Mouse (Mus musculus) small intestine, adult 2 months (tissue): ENCODE data around the gene Mrtfa.

Source experiments
- CTCF ChIP-seq: fragments of 200-500 bp; IDR thresholded peaks from 2 replicates; pipeline ENCODE4 v1.5.1; 2012; ENCODE audit warnings: low read depth, mild to moderate bottlenecking, control low read depth, inconsistent platforms, low read length, moderate library complexity, mixed read lengths; ENCODE audit not compliant: insufficient replicate concordance, insufficient read length; ENCODE audit errors: extremely low read depth
- POLR2A ChIP-seq: fragments of 200-500 bp; IDR thresholded peaks from 2 replicates; pipeline ENCODE4 v1.6.1; 2012; ENCODE audit warnings: low read depth, mild to moderate bottlenecking, control low read depth, inconsistent platforms, low read length, moderate library complexity

DNA sequence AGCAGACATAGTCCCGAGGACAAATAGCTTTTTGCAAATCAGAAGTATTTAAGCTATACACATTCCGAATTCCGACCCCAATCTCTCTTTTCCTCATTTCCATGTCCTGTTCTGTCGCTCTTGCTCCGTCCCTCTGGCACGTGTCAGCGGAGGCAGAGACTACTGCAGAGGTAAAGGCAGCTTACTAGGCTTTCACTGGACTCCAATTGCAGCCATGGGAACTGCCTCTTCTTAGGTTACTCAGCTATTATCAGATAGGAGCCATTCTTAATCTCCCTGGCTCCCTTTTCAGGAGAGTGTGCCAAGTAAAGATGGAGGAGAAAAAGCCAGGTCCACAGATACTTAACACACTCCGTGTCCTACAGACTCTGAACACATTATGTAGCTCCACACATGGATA lies 18.3 kb downstream of the Mrtfa start:
- TF ChIP-seq POLR2A (no peak), CTCF (no peak)
